14 mouse cellular contexts compared by ENCODE assay signal in the genomic region with DNA sequence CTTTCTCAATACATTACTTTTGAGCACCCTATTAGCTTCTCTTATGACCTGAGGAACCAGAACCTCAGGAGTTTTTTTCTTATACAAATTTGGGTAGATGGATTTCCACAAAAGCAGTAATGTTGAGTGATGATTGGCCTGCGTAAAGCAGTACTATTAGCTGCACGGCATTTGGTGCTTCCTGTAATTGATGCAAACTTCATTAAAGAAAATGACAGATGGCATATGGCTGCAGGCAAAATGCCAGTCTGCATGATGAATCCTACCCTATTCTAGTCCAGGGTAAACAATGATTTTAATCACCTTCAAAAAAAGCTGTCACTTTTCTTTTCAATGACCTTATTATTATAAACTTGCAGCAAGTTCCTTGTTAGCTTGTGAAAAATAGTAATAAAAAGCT.
DNase-seq lines count a peak whose midpoint lies in the region; ATAC-seq and TF ChIP-seq lines count a peak whose summit lies in the region.
"Had no signal": no experiment of that assay in that cellular context is flagged by ENCODE, and none has a peak within 500 bp of the region (broad histone marks: within the 10 kb centered on the region; RNA-seq: fewer than 3 reads in every experiment).

No protein-coding gene starts in this region.

- 60% methylated on average over 2 of the region's 2 CpGs for WGBS in lung, embryonic 14.5 days
- 41% methylated on average over 2 of the region's 2 CpGs for WGBS in lung, adult 2 months
- 44% methylated on average over 2 of the region's 2 CpGs for WGBS in hindbrain, postnatal 0 days
- WGBS in midbrain, postnatal 0 days = 54% methylated on average over 2 of the region's 2 CpGs

- H3K9me3 ChIP-seq in lung, embryonic 14.5 days (ENCODE audit: low read depth, low read length) = peaks cover 7% of the 10 kb centered on the region; the same call in 1 of the 2 replicates
- peaks cover 12% of the 10 kb centered on the region; the same call in 1 of the 2 replicates for H3K9me3 ChIP-seq in hindbrain, postnatal 0 days (ENCODE audit: low read length)
- H3K9me3 ChIP-seq in midbrain, postnatal 0 days (ENCODE audit: low read length) = no peaks in the 10 kb centered on the region
- H3K9me3 ChIP-seq: stomach, embryonic 15.5 days had no signal

- no peak for ATAC-seq in lung, embryonic 14.5 days (ENCODE audit: insufficient read depth)
- ATAC-seq in hindbrain, postnatal 0 days = 0 out of 2 replicates have a peak, but pooled peaks have one; percentile 47
- ATAC-seq in midbrain, postnatal 0 days (ENCODE audit: low FRiP score) = no peak

- no peak overlapping the region for H3K27ac ChIP-seq in lung, embryonic 14.5 days (ENCODE audit: low read depth)
- no peak overlapping the region for H3K27ac ChIP-seq in hindbrain, postnatal 0 days
- no peak overlapping the region for H3K27ac ChIP-seq in midbrain, postnatal 0 days (ENCODE audit: low read depth, low read length)
- H3K27ac ChIP-seq: embryonic facial prominence, embryonic 12.5 days; heart, embryonic 15.5 days; liver, embryonic 14.5 days; macrophage; stomach, embryonic 15.5 days had no signal

- H3K4me1 ChIP-seq in lung, embryonic 14.5 days (ENCODE audit: insufficient read depth) = no peaks in the 10 kb centered on the region
- no peaks in the 10 kb centered on the region for H3K4me1 ChIP-seq in lung, adult 2 months (ENCODE audit: control insufficient read depth, insufficient read depth, low read length)
- H3K4me1 ChIP-seq in hindbrain, postnatal 0 days (ENCODE audit: insufficient read depth, low read length) = no peaks in the 10 kb centered on the region
- no peaks in the 10 kb centered on the region for H3K4me1 ChIP-seq in midbrain, postnatal 0 days (ENCODE audit: insufficient read depth, low read length)
- H3K4me1 ChIP-seq: embryonic facial prominence, embryonic 12.5 days; heart, embryonic 15.5 days; stomach, embryonic 15.5 days had no signal

- no peaks in the 10 kb centered on the region for H3K36me3 ChIP-seq in lung, embryonic 14.5 days (ENCODE audit: insufficient read depth)
- H3K36me3 ChIP-seq in hindbrain, postnatal 0 days (ENCODE audit: insufficient read depth, low read length) = no peaks in the 10 kb centered on the region
- no peaks in the 10 kb centered on the region for H3K36me3 ChIP-seq in midbrain, postnatal 0 days (ENCODE audit: insufficient read depth, low read length)
- H3K36me3 ChIP-seq: embryonic facial prominence, embryonic 12.5 days; heart, embryonic 15.5 days; stomach, embryonic 15.5 days had no signal

- H3K27me3 ChIP-seq in lung, embryonic 14.5 days (ENCODE audit: insufficient read depth, low read length) = no peaks in the 10 kb centered on the region
- H3K27me3 ChIP-seq in hindbrain, postnatal 0 days (ENCODE audit: insufficient read depth, low read length) = no peaks in the 10 kb centered on the region
- no peaks in the 10 kb centered on the region for H3K27me3 ChIP-seq in midbrain, postnatal 0 days (ENCODE audit: insufficient read depth, low read length)
- H3K27me3 ChIP-seq: embryonic facial prominence, embryonic 12.5 days; heart, embryonic 15.5 days; stomach, embryonic 15.5 days had no signal

- DNase-seq in lung, embryonic 14.5 days = peak; percentile 12
- DNase-seq in lung, adult 2 months = no peak
- peak; percentile 80 to 83 for DNase-seq in cerebellum, postnatal 10 days
- peak; percentile 70 for DNase-seq in hindbrain, postnatal 0 days (ENCODE audit: low spot score)
- peak; percentile 72 for DNase-seq in midbrain, postnatal 0 days (ENCODE audit: low spot score)
- no peak for DNase-seq in ovary, postnatal 10 days (ENCODE audit: low spot score)
- DNase-seq in frontal cortex, postnatal 10 days (ENCODE audit: low spot score in 2 of 2) = no peak
- no peak for DNase-seq in left cerebral cortex, adult 18-20 months (ENCODE audit: low spot score in 2 of 2)
- DNase-seq: kidney, postnatal 14 days had no signal

- H3K4me2 ChIP-seq in lung, embryonic 14.5 days = no peak overlapping the region
- H3K4me2 ChIP-seq in hindbrain, postnatal 0 days (ENCODE audit: low read depth, low read length) = no peak overlapping the region
- no peak overlapping the region for H3K4me2 ChIP-seq in midbrain, postnatal 0 days (ENCODE audit: low read depth, low read length, poor library complexity, severe bottlenecking)
- H3K4me2 ChIP-seq: embryonic facial prominence, embryonic 12.5 days; heart, embryonic 15.5 days; stomach, embryonic 15.5 days had no signal

- H3K9ac ChIP-seq in lung, embryonic 14.5 days = no peak overlapping the region
- H3K9ac ChIP-seq in hindbrain, postnatal 0 days (replicated peaks; ENCODE audit: low read length) = no peak overlapping the region
- H3K9ac ChIP-seq in midbrain, postnatal 0 days (replicated peaks; ENCODE audit: low read length, poor library complexity, severe bottlenecking) = no peak overlapping the region
- H3K9ac ChIP-seq: embryonic facial prominence, embryonic 12.5 days; heart, embryonic 15.5 days; liver, embryonic 14.5 days; stomach, embryonic 15.5 days had no signal

- no peak for TF ChIP-seq CTCF in lung, embryonic 14.5 days (IDR thresholded peaks at IDR 0.05; ENCODE audit: low read depth)
- TF ChIP-seq CTCF in lung, adult 2 months (IDR thresholded peaks at IDR 0.05; ENCODE audit: insufficient read depth, low read length) = no peak
- no peak for TF ChIP-seq CTCF in hindbrain, postnatal 0 days (IDR thresholded peaks at IDR 0.05; ENCODE audit: low read depth)
- TF ChIP-seq CTCF in midbrain, postnatal 0 days (IDR thresholded peaks at IDR 0.05) = no peak

- no peak for TF ChIP-seq POLR2A in lung, adult 2 months (IDR thresholded peaks at IDR 0.05; ENCODE audit: borderline replicate concordance, extremely low read depth, low read depth, low read length)

- no peak overlapping the region for H3K4me3 ChIP-seq in lung, embryonic 14.5 days (ENCODE audit: low read depth, low read length)
- no peak overlapping the region for H3K4me3 ChIP-seq in lung, adult 2 months (replicated peaks; ENCODE audit: extremely low read depth, low read depth, low read length)
- H3K4me3 ChIP-seq in hindbrain, postnatal 0 days (ENCODE audit: low read length) = no peak overlapping the region
- H3K4me3 ChIP-seq in midbrain, postnatal 0 days (ENCODE audit: low read depth, low read length) = no peak overlapping the region
- H3K4me3 ChIP-seq: embryonic facial prominence, embryonic 12.5 days; heart, embryonic 15.5 days; stomach, embryonic 15.5 days had no signal

Comparison
In these comparisons a context has a peak if more than half of its experiments do, and no peak if none do; other contexts are left out.
1. DNase-seq: peak in lung, embryonic 14.5 days (single experiment), cerebellum, postnatal 10 days (2 of 2), hindbrain, postnatal 0 days (single experiment) and midbrain, postnatal 0 days (single experiment); none in lung, adult 2 months (single experiment), ovary, postnatal 10 days (single experiment), frontal cortex, postnatal 10 days (0 of 2) and left cerebral cortex, adult 18-20 months (0 of 2).